Mouse (Mus musculus) small intestine, adult 2 months (tissue): ENCODE data around the gene Atg3. TPM values are rescaled to one million over a fixed set of nuclear protein-coding genes. Genes with fewer than 3 reads are reported as not detected.

ENCODE experiments used
- H3K27ac ChIP-seq: fragments of 200-500 bp; 2 replicates; pipeline ENCODE4 v1.5.1; 2012; ENCODE audit warnings: low read depth, low read length, control low read depth, inconsistent platforms; ENCODE audit not compliant: insufficient read depth
- H3K27me3 ChIP-seq: fragments of 200-500 bp; 2 replicates; pipeline ENCODE4 v1.6.1; 2012; ENCODE audit warnings: mild to moderate bottlenecking, moderate library complexity, low read length, inconsistent platforms; ENCODE audit not compliant: control insufficient read depth, insufficient read depth
- H3K36me3 ChIP-seq: fragments of 200-500 bp; 2 replicates; pipeline ENCODE4 v1.6.1; 2012; ENCODE audit warnings: mild to moderate bottlenecking, low read length, control low read depth, inconsistent platforms; ENCODE audit not compliant: control insufficient read depth, insufficient read depth
- H3K4me1 ChIP-seq: fragments of 200-500 bp; 2 replicates; pipeline ENCODE4 v1.6.1; 2012; ENCODE audit warnings: low read length, inconsistent platforms, mixed read lengths; ENCODE audit not compliant: control insufficient read depth, insufficient read depth, insufficient read length
- H3K4me3 ChIP-seq: fragments of 200-500 bp; 2 replicates; pipeline ENCODE4 v1.5.1; 2012; ENCODE audit warnings: low read depth, mild to moderate bottlenecking, control low read depth, inconsistent platforms, low read length, moderate library complexity
- CTCF ChIP-seq: fragments of 200-500 bp; IDR thresholded peaks from 2 replicates; pipeline ENCODE4 v1.5.1; 2012; ENCODE audit warnings: low read depth, mild to moderate bottlenecking, control low read depth, inconsistent platforms, low read length, moderate library complexity, mixed read lengths; ENCODE audit not compliant: insufficient replicate concordance, insufficient read length; ENCODE audit errors: extremely low read depth
- POLR2A ChIP-seq: fragments of 200-500 bp; IDR thresholded peaks from 2 replicates; pipeline ENCODE4 v1.6.1; 2012; ENCODE audit warnings: low read depth, mild to moderate bottlenecking, control low read depth, inconsistent platforms, low read length, moderate library complexity
- WGBS: fragments of 180-500 bp; shearing (Covaris S2); methylation state at CpG from one replicate; pipeline ENCODE4 v1.1.7; 2018; 5-methylcytosine and 5-hydroxymethylcytosine counted together
- polyA plus RNA-seq: library from polyadenylated mRNA; depleted of rRNA; stranded (reverse); fragments of >200 nt; gene quantifications from 2 replicates; pipeline ENCODE4 v1.2.3, GENCODE M21; 2012

Gene Atg3
- polyA plus RNA-seq, 1 experiment = 27.0 TPM

- WGBS = 80% methylated on average over 4 of the region's 4 CpGs
- no peak overlapping the region for H3K4me3 ChIP-seq
- no peaks in the 10 kb centered on the region for H3K27me3 ChIP-seq
- H3K4me1 ChIP-seq = no peaks in the 10 kb centered on the region
- H3K27ac ChIP-seq = no peak overlapping the region
- no peak for TF ChIP-seq POLR2A
- no peak for TF ChIP-seq CTCF
- no peaks in the 10 kb centered on the region for H3K36me3 ChIP-seq
Observed at GRCm38 (mm10) chr16:45204438-45204837, 45.9 kb downstream of the Atg3 start.

- H3K4me3 ChIP-seq = no peak overlapping the region
- H3K27me3 ChIP-seq = no peaks in the 10 kb centered on the region
- TF ChIP-seq POLR2A = no peak
- TF ChIP-seq CTCF = no peak
- H3K36me3 ChIP-seq = no peaks in the 10 kb centered on the region
- 81% methylated on average over 12 of the region's 12 CpGs for WGBS
- H3K27ac ChIP-seq = no peak overlapping the region
- no peaks in the 10 kb centered on the region for H3K4me1 ChIP-seq
Observed at GRCm38 (mm10) chr16:45204859-45205670, 46.5 kb downstream of the Atg3 start.

- H3K27ac ChIP-seq = no peak overlapping the region
- 68% methylated on average over 2 of the region's 2 CpGs for WGBS
Observed at GRCm38 (mm10) chr16:45222016-45222415, 63.4 kb downstream of the Atg3 start.

DNA sequence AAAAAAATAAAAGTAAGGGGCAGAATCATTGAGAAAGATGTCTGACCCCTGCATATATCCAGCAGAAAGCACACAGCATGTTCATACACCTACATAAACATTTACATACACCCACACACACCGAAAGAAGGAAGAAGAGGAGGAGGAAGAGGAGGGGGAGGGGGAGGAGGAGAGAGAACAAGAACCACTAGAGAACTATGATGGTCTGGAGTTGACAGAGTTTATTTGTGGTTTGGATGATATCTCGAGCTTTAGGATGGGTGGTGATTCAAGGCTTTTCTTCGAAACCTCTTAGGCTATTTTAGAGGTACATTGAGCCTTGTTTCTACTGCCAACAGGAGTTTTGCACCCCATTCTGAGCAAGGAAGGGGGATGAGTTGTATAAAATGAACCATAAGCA is 64.2 kb downstream of the Atg3 start:
- Histone ChIP-seq H3K36me3 (no peaks in the 10 kb centered on the region), H3K27me3 (no peaks in the 10 kb centered on the region), H3K27ac (no peak overlapping the region), H3K4me1 (no peaks in the 10 kb centered on the region), H3K4me3 (no peak overlapping the region)
- 62% methylated on average over 3 of the region's 3 CpGs for WGBS
- no peak for TF ChIP-seq POLR2A
- no peak for TF ChIP-seq CTCF

More at GRCm38 (mm10) chr16:45222016-45222415, 63.4 kb downstream of the Atg3 start:
- Histone ChIP-seq H3K4me1 (no peaks in the 10 kb centered on the region), H3K4me3 (no peak overlapping the region), H3K27me3 (no peaks in the 10 kb centered on the region), H3K36me3 (no peaks in the 10 kb centered on the region)
- no peak for TF ChIP-seq CTCF
- TF ChIP-seq POLR2A = no peak

- TF ChIP-seq CTCF (no peak), POLR2A (no peak)
- 57% methylated on average over 10 of the region's 10 CpGs for WGBS
- Histone ChIP-seq H3K27ac (no peak within 1 kb of the TSS), H3K4me3 (no peak within 1 kb of the TSS), H3K4me1 (no peaks in the 10 kb centered on the region), H3K27me3 (no peaks in the 10 kb centered on the region), H3K36me3 (no peaks in the 10 kb centered on the region)
Observed at GRCm38 (mm10) chr16:45223648-45224388, 65.2 kb downstream of the Atg3 start, which contains the start of gene Btla. Gene Btla, plus strand, starts transcription at chr16:45224315.

GRCm38 (mm10) chr16:45224431-45225008 is 65.9 kb downstream of the Atg3 start:
- TF ChIP-seq CTCF (no peak), POLR2A (no peak)
- Histone ChIP-seq H3K36me3 (no peaks in the 10 kb centered on the region), H3K4me1 (no peaks in the 10 kb centered on the region), H3K4me3 (no peak overlapping the region), H3K27me3 (no peaks in the 10 kb centered on the region), H3K27ac (no peak overlapping the region)
- 74% methylated on average over 4 of the region's 4 CpGs for WGBS

DNA sequence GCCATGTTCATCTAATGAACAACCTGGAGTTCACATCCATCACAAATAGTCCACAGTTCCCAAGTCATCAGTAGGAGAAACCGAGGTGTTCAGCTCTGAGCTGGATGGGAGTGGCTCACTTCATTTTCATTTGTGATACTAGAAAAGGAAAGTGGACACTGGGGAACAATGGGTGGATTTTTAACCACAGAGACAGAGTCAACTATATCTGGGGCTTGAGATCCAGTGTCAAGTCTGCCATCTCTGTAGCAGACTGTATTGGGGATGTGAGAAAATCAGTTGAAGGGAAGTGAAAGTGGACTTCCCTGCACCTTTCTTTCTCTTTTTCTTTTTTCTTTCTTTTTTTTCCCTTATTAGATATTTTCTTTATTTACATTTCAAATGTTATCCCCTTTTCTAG is 68.4 kb downstream of the Atg3 start:
- Histone ChIP-seq H3K36me3 (no peaks in the 10 kb centered on the region), H3K27ac (no peak overlapping the region), H3K4me3 (no peak overlapping the region), H3K4me1 (no peaks in the 10 kb centered on the region), H3K27me3 (no peaks in the 10 kb centered on the region)
- TF ChIP-seq POLR2A (no peak), CTCF (no peak)
- WGBS = 53% methylated on average over 1 of the region's 1 CpGs
